Mouse (Mus musculus) heart, embryonic 10.5 days (tissue): ENCODE data around the gene Rasgef1b. TPM values are rescaled to one million over a fixed set of nuclear protein-coding genes. Genes with fewer than 3 reads are reported as not detected.
A peak's percentile ranks its signal among the peaks of the same experiment; 100 is the strongest.

ENCODE experiments used
- DNase-seq: peaks from one replicate; pipeline ENCODE4 v3.0.0-alpha.2; 2017; ENCODE audit warnings: low spot score
- H3K27ac ChIP-seq: fragments of 300-500 bp; sonication (generic); 2 replicates; pipeline ENCODE4 v1.5.1; 2016; ENCODE audit warnings: mild to moderate bottlenecking
- H3K27me3 ChIP-seq: fragments of 300-500 bp; sonication (generic); 2 replicates; pipeline ENCODE4 v1.6.1; 2016; ENCODE audit warnings: mild to moderate bottlenecking; ENCODE audit not compliant: poor library complexity, insufficient read depth, severe bottlenecking
- H3K36me3 ChIP-seq: fragments of 300-500 bp; sonication (generic); 2 replicates; pipeline ENCODE4 v1.6.1; 2016; ENCODE audit warnings: mild to moderate bottlenecking, moderate library complexity
- H3K4me1 ChIP-seq: fragments of 300-500 bp; sonication (generic); 2 replicates; pipeline ENCODE4 v1.6.1; 2016; ENCODE audit warnings: mild to moderate bottlenecking
- H3K4me3 ChIP-seq: fragments of 300-500 bp; sonication (generic); 2 replicates; pipeline ENCODE4 v1.5.1; 2016; ENCODE audit warnings: mild to moderate bottlenecking, moderate library complexity
- H3K9me3 ChIP-seq: fragments of 300-500 bp; sonication (generic); 2 replicates; pipeline ENCODE4 v1.6.1; 2016; ENCODE audit warnings: mild to moderate bottlenecking, moderate library complexity
- WGBS: fragments of 180-500 bp; shearing (Covaris S2); methylation state at CpG from one replicate; pipeline ENCODE4 v1.1.7; 2016; 5-methylcytosine and 5-hydroxymethylcytosine counted together
- polyA plus RNA-seq: library from polyadenylated mRNA; unstranded; fragments of >200 nt; fragmentation: Nextera tagmentation; extraction: Ambion mirVana; gene quantifications from 2 replicates; pipeline ENCODE4 v1.2.1, GENCODE M21; 2016

The Rasgef1b gene
- polyA plus RNA-seq, 1 experiment from 2014 or later, result 20.6 TPM

DNA sequence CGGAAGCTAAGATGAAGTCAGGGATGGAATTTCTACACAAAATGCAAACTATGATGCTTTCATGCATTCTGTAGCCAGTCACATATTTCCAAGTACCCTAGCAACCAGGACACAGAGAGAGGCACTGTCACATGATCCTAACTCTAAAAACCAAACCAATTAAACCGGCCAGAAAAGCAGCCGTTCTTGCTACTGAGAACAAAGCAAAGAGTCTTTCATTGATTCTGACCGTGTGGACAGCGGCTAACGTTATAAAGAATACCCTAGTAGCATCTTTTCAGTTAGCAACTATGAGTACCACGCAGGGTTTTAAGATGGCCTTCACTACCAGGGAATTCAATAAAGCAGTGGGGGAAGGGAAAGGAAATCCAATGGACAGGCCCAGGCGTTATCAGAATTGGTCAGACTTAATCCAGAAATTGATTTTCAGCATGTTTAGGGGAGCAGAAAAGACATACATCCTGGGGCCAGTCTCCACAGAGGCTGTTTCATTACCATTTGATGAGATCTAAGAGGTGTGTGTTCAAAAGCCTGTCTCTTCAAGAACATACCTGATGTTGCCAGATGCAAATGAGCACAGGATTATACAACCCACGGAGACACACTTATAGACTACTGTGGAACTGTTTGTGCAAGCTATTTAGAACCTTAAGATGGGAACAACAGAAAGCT lies 215.5 kb downstream of the Rasgef1b start:
- Histone ChIP-seq H3K36me3 (no peaks in the 10 kb centered on the region), H3K27ac (no peak overlapping the region), H3K27me3 (no peaks in the 10 kb centered on the region), H3K4me1 (0 out of 2 replicates have a peak, but pooled peaks cover 8% of the 10 kb centered on the region), H3K4me3 (no peak overlapping the region), H3K9me3 (no peaks in the 10 kb centered on the region)
- no peak for DNase-seq
- 84% methylated on average over 9 of the region's 9 CpGs for WGBS

DNA sequence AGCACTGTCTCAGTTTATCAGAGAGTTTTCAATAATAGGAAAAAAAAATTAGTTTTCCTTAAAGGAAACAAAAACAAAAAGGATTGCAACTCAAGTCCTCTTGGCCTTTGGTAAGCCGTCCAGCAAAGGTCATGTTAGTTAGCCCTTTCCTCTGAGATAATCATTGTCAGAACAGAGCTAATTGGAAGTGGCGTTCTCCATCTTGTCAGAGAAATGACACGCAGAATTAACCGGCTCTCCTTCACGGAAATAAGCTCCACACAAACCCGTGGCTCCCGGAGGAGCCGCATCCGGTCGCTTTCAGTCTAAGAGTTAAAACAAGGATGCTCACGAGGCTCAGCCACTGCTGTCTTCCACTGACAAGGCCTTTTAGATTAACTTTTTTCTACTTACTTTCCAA lies 217.8 kb downstream of the Rasgef1b start:
- no peaks in the 10 kb centered on the region for H3K36me3 ChIP-seq
- 68% methylated on average over 11 of the region's 11 CpGs for WGBS
- no peaks in the 10 kb centered on the region for H3K27me3 ChIP-seq
- no peak for DNase-seq
- H3K9me3 ChIP-seq, result no peaks in the 10 kb centered on the region
- no peak overlapping the region for H3K4me3 ChIP-seq
- H3K4me1 ChIP-seq, result 0 out of 2 replicates have a peak, but pooled peaks cover 5% of the 10 kb centered on the region
- no peak overlapping the region for H3K27ac ChIP-seq

DNA sequence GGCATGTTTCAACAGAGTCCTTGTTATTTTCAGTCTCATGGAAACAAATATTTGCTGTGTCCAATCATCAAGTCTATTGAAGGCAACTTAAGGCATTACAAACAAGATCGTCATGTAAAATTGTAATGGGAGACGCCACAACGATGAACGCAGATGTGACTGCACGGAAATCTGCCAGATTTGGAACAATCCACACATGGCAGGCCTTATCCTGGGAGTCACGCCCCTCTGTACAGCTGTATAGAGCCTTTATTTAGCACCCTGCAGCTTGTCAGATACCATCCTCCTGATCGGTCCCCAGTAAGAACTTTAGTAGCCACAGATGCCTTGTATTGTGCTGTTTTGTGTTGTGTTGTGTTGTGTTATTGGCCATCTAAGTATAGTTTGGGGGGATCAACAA lies 222.8 kb downstream of the Rasgef1b start:
- Histone ChIP-seq H3K27me3 (no peaks in the 10 kb centered on the region), H3K27ac (no peak overlapping the region), H3K4me1 (0 out of 2 replicates have a peak, but pooled peaks cover 3% of the 10 kb centered on the region), H3K9me3 (no peaks in the 10 kb centered on the region), H3K4me3 (no peak overlapping the region), H3K36me3 (no peaks in the 10 kb centered on the region)
- no peak for DNase-seq
- WGBS, result 82% methylated on average over 7 of the region's 7 CpGs

DNA sequence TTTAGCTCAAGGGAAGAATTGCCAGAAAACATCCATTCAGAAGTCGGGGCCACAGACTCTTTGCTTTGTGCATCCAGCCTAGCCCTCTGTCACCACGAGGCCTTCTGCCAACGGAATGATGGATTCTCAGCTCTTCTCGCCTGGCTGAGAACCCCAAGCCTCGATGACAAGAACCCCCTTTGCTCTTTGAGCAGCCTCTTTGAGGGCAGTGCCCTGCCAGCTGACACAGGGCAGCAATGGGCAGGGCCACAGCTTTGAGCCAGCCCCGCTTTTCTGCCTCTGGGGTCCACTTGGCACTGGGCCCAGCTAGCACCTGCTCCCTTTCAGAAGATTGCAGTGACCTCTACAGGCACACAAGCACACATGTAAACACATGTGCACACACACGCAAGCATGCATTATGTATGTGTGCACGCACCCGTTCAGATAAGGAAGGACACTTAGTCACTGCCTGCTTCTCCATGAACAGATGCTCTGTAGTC lies 224.5 kb downstream of the Rasgef1b start:
- Histone ChIP-seq H3K4me3 (no peak overlapping the region), H3K27ac (no peak overlapping the region), H3K36me3 (no peaks in the 10 kb centered on the region), H3K9me3 (no peaks in the 10 kb centered on the region), H3K27me3 (no peaks in the 10 kb centered on the region), H3K4me1 (peaks cover 9% of the 10 kb centered on the region; the same call in 1 of the 2 replicates)
- WGBS, result 84% methylated on average over 9 of the region's 9 CpGs
- DNase-seq, result no peak

DNA sequence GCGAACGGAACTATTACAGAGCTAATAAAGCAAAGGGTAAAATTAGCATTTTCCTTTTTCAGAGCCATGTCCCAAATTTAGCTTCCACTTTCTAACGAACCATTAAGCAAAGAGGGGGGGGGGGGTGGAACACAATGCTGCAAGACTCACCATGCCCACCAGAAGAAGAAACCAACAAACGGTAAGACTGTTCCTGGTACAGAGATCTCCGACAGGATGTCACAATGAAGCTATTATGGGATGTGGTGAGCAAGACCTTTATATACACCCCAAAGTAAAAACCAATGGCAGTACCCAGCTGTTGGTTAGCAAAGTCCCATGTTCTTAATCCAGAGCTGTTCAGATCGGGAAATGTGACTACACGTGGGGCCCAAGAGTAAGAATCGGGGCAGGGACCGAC lies 226.2 kb downstream of the Rasgef1b start:
- no peak overlapping the region for H3K4me3 ChIP-seq
- H3K4me1 ChIP-seq, result peaks cover 14% of the 10 kb centered on the region
- 87% methylated on average over 9 of the region's 9 CpGs for WGBS
- H3K9me3 ChIP-seq, result no peaks in the 10 kb centered on the region
- no peak for DNase-seq
- no peaks in the 10 kb centered on the region for H3K27me3 ChIP-seq
- H3K36me3 ChIP-seq, result no peaks in the 10 kb centered on the region
- no peak overlapping the region for H3K27ac ChIP-seq

DNA sequence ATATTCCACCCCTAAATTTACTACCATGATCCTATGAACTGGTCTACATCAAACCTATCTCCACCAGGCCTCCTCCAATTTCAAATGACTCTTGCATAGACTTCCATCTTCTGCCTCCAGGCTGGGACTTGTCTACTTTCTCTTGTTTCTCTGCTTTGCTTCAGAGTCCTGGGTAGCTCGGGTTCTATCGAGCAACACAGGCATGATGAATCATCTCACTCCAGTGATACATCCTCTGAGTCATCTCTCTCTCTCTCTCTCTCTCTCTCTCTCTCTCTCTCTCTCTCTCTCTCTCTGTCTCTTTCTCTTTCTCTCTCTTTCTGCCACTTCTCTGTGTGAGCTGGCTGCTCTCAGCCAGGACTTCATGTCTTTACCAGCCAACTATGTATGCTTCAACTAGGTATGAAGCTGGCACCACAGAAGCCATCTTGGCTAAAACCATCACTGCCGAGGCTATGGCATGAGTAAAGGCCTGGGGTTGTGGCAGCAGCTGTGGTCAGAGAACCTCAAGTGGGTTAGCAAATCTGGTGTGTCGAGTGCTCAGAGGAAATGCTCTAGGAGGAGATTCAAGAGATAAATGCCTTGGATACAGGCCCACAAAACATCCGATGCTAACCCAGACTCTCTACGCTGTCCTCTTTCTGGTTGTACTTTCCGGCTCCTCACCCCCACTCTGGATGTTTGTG lies 229.3 kb downstream of the Rasgef1b start:
- no peak for DNase-seq
- H3K4me3 ChIP-seq, result no peak overlapping the region
- no peaks in the 10 kb centered on the region for H3K9me3 ChIP-seq
- WGBS, result 59% methylated on average over 7 of the region's 7 CpGs
- H3K27ac ChIP-seq, result no peak overlapping the region
- H3K27me3 ChIP-seq, result no peaks in the 10 kb centered on the region
- H3K4me1 ChIP-seq, result peaks cover 38% of the 10 kb centered on the region
- no peaks in the 10 kb centered on the region for H3K36me3 ChIP-seq

DNA sequence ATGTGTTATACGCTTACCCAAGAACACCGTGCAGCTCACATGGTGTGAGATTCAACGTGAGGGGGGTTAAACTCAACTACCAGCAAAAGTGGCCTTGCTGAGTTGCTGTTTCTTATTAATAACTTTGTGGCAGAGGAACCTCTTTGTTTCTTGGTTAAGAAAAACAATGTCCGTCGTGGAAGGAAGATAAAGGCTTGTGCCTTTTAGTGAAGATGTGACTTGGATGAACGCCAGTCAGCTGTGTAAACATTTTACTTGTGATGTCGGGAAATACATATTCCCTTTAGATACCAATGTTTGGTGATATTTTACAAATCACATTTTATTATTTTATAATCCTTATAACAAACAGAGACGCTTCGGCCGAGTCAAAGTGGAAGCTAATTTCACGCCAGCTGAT lies 231.0 kb downstream of the Rasgef1b start:
- Histone ChIP-seq H3K27ac (0 out of 2 replicates have a peak overlapping the region, but pooled peaks have one; percentile 49), H3K27me3 (no peaks in the 10 kb centered on the region), H3K4me3 (no peak overlapping the region), H3K4me1 (peaks cover 42% of the 10 kb centered on the region), H3K9me3 (no peaks in the 10 kb centered on the region), H3K36me3 (no peaks in the 10 kb centered on the region)
- WGBS, result 67% methylated on average over 11 of the region's 11 CpGs
- DNase-seq, result no peak

DNA sequence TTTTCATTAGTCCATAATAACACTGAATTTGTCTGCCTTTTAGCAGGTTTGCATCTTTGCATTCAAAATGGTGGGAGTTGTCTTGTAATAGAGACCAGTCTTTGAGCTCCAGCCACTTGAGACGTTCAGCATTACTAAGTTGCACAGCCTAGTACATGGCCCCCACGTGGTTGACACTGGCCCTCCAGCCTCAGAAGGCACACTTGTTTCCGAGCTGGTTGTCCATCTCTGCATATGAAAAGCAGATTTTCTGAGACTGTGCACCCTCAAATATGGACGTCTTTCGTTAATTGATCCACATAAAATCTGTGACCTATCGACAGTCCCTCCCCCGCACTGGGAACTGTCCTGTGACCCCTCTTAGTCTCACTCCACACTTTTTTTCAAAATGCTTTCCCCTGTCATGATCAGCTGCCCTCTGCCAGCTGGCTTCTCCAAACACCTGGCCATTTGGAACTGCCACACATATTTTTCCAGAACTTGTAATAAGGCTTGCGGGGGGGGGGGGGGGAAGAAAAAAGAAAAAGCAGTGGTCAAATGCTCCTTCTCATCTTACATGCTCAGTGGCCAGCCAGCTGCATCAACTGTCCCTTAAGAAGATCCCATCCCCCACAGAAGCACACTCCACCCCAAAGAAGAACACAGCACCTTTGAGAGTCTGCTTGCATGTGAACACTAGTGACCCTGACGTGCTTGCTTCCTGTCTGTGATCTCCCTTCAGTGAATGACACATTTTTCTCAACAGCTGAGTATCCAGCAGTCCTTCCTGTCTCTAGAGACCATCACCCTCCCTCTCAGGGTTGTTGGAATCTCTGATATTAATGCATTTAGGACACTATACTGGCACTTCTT lies 231.7 kb downstream of the Rasgef1b start:
- whole genome bisulfite sequencing, result 66% methylated on average over 9 of the region's 9 CpGs
- H3K36me3 ChIP-seq, result no peaks in the 10 kb centered on the region

DNA sequence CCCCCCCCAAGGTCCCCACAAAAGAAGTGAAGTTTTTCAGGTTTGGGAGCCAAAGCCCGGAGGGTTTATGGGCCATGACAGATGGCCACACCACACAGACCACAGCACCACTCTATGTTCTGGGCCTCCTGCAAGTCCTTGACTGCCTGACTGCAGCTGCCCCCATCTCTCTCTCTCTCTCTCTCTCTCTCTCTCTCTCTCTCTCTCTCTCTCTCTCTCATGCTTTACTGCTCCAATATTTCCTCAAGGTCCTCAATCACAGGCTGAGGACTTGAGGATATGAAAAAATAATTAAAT lies 232.8 kb downstream of the Rasgef1b start:
- H3K36me3 ChIP-seq, result no peaks in the 10 kb centered on the region
- H3K9me3 ChIP-seq, result no peaks in the 10 kb centered on the region
- 43% methylated on average over 1 of the region's 1 CpGs for WGBS
- H3K27ac ChIP-seq, result no peak overlapping the region
- no peak for DNase-seq
- no peak overlapping the region for H3K4me3 ChIP-seq
- no peaks in the 10 kb centered on the region for H3K27me3 ChIP-seq
- H3K4me1 ChIP-seq, result peaks cover 42% of the 10 kb centered on the region

More for the DNA sequence above, 231.7 kb downstream of the Rasgef1b start:
- Histone ChIP-seq H3K9me3 (no peaks in the 10 kb centered on the region), H3K4me3 (no peak overlapping the region), H3K27ac (peak overlapping the region; percentile 49; the same call in 1 of the 2 replicates), H3K4me1 (peaks cover 42% of the 10 kb centered on the region), H3K27me3 (no peaks in the 10 kb centered on the region)
- no peak for DNase-seq

DNA sequence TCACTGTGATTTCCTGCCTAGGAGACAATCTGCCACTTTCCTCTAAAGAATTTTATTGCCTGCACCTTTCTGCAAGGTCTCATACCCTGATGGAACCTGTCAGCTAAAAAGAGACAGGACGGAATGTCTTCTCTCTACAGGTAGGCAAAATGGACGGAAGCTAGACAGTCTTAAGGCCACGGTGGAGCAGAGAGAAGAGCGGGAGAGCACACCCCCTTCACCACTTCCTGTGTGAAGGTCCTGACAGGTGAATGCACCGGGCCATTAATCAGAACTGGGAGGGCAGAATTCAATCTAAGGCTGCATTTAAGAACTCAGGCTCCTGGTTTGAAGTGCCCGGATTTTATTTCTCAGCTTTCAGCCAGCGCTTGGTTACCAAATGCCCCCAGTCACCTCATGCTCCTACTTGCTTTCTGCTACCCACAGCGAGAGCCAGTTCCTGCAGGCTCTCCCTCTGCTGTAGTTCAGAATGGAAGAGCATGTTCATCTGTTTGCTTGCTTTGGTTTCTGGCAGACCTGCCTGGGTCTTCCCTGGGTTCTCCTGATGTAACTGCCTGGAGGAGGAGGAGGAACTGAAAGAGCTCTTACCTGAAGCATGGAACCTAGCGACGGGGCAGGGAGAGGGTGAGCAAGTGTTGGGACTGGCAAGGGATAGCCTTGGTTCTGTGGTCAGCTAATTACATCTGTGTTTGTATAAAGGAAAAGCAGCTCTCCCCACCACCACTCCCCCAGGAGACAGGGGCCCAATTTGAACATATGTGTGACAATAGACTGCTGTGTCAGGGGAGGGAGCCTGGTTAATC lies 233.3 kb downstream of the Rasgef1b start:
- H3K27me3 ChIP-seq, result no peaks in the 10 kb centered on the region
- H3K4me3 ChIP-seq, result no peak overlapping the region
- H3K27ac ChIP-seq, result peak overlapping the region; percentile 2; the same call in 1 of the 2 replicates
- H3K4me1 ChIP-seq, result peaks cover 42% of the 10 kb centered on the region
- DNase-seq, result no peak
- no peaks in the 10 kb centered on the region for H3K36me3 ChIP-seq
- 79% methylated on average over 10 of the region's 10 CpGs for WGBS
- H3K9me3 ChIP-seq, result no peaks in the 10 kb centered on the region

DNA sequence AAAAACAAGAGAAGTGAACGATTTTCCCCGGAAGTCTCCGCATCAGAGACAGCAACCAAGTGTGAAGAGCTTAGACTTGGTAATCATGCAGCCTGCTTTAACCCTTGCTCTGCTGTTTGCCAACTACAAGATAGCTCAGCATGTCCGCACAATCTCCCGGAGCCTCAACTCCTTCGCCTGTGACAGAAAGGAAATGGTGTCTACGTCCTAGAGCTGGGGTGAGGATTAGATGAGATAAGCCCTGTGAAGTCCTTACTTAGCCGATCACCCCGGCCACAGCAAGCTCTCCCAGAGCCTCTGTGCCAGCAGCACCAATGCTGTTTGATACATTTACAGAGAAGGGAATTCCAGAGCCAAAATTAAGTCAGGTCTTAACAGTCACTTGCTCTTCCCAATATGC lies 235.0 kb downstream of the Rasgef1b start:
- Histone ChIP-seq H3K27me3 (no peaks in the 10 kb centered on the region), H3K4me1 (peaks cover 35% of the 10 kb centered on the region), H3K4me3 (no peak overlapping the region), H3K9me3 (no peaks in the 10 kb centered on the region), H3K36me3 (no peaks in the 10 kb centered on the region), H3K27ac (no peak overlapping the region)
- DNase-seq, result no peak
- 24% methylated on average over 9 of the region's 9 CpGs for WGBS

DNA sequence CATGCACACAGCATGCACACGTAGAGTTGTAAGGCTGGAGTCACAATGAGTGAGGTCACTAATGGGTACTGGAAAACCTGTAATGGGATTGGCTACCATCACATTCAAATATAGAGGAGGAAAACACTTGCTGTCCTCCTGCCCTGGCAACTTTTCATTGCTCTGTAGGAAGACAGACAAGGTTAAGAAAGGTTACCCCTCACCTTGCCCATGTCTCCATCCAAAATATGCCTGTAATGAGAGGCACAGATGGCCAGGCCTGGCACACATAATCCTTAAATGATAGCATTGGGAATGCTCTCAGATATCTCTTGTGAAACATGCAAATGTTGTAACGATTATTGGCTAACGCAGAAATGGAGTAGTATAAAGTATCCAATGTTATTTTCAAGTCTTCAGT lies 235.8 kb downstream of the Rasgef1b start:
- Histone ChIP-seq H3K4me1 (peaks cover 34% of the 10 kb centered on the region), H3K27me3 (no peaks in the 10 kb centered on the region), H3K36me3 (no peaks in the 10 kb centered on the region), H3K4me3 (no peak overlapping the region), H3K9me3 (no peaks in the 10 kb centered on the region), H3K27ac (no peak overlapping the region)
- DNase-seq, result no peak
- 89% methylated on average over 3 of the region's 3 CpGs for WGBS
